Mouse (Mus musculus) CD8-positive naive resting alpha-beta T cell, adult 2 months (primary cell): ENCODE results near the gene Ldah.

Source experiments
- DNase-seq, 2 experiments: peaks; one replicate each; pipeline ENCODE4 v3.0.0; 2022; ENCODE audit warnings: low read depth in 2 of 2, low spot score in 2 of 2

Ldah gene

GRCm38 (mm10) chr12:8281225-8282017 lies 73.5 kb downstream of the Ldah start:
- DNase-seq = no peak

DNA sequence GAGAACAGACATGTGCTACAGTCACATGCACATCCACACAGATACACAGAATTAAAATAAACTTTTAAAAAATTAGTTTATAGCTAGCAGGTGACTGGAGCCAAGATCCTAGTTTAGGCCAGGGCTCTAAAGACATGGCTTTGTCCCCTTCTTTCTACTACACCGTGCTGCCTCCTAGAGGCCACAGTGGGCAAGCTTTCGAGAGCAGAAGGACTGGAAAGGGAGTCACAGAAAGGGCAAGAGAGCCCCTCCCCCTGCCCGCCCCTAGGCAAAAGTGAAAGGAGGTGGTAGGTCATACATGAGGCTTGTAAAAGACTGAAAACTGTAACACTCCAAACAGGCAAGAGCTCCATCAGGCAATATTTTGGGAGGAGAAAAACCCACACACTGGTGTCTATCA lies 80.1 kb downstream of the Ldah start:
- no peak for DNase-seq

DNA sequence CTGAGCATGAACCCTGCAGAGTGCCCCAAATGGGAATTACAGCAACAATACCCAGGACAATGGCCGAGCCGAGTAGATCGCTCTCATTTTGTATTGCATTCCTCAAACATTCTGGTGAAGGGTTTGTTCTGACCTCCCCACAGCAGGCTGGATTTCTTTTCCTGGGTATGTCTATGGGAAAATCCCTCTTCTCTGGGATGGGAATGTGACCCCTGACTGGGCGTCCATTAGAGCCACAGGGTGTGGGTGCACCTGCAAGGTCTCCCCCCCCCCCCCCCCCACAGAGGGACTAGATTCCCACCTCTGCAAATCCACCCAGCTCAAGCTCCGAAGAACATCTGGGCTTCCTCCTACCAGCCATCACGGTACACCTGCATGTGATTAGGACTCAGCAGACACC lies 81.2 kb downstream of the Ldah start:
- DNase-seq = no peak

GRCm38 (mm10) chr12:8289499-8289898 lies 81.6 kb downstream of the Ldah start:
- DNase-seq = no peak

DNA sequence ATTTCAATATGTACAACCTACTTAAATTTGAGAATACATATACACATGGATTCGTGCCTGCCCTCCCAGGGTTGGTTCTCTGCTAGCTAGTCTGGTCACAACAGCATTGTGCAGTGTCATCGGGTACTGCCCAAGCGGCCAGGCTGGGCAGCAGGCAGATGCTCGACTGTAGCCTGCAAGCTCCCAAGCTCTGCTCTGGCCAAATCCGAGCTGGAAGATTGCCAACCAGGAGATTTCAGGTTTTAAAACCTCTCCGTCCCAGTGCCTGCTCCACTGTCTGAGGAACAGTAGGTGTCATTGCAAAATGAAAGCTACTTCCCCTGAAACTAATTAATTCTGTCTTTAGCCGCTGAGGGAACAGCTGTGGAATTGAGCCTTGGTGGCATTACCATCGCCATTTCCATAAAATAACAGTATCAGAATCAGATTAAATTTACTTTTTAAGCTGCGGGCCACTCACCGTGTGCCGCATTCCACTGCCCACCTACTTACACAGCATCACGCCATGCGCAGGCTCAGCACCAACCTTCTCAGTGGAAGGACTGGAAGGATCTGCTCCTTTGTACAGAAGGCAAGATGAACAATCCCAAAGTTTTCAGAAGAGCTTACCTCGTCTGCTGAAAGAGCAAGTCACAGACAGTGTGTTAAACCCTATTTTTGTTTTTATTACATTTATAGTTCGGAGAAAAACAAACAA lies 83.4 kb downstream of the Ldah start:
- no peak for DNase-seq

DNA sequence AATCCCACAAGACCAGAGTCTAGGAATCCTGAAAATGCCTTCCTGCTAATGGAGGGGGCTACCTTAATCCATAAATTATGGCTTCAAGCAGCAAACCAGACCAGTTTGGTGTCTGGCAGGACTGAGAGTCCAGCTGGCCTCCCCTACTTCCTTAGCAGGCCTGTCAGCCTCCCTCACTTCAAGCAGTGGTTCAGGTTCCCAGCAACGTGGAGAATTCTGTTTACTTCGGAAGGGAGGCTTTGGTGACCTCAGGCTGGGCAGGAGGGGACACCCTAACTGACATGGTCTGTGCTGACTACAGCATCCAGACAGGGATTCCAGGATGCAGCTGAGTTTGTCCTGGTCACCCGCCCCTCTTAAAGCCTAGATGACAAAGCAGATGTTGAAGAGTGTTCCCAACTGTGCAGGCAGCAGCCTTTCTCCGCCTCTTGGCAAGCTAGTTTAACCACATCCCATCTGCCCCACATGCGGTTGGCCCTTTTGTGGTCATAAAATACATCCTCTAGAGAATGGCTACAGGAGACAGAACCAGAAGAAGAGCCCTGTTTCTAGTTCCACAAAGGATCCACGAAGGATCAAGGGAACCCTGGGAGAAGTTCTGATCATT lies 87.5 kb downstream of the Ldah start:
- DNase-seq = no peak

GRCm38 (mm10) chr12:8296154-8296553 lies 88.2 kb downstream of the Ldah start:
- DNase-seq = no peak

- DNase-seq = no peak
Measured at GRCm38 (mm10) chr12:8297586-8298214, 89.8 kb downstream of the Ldah start.

DNA sequence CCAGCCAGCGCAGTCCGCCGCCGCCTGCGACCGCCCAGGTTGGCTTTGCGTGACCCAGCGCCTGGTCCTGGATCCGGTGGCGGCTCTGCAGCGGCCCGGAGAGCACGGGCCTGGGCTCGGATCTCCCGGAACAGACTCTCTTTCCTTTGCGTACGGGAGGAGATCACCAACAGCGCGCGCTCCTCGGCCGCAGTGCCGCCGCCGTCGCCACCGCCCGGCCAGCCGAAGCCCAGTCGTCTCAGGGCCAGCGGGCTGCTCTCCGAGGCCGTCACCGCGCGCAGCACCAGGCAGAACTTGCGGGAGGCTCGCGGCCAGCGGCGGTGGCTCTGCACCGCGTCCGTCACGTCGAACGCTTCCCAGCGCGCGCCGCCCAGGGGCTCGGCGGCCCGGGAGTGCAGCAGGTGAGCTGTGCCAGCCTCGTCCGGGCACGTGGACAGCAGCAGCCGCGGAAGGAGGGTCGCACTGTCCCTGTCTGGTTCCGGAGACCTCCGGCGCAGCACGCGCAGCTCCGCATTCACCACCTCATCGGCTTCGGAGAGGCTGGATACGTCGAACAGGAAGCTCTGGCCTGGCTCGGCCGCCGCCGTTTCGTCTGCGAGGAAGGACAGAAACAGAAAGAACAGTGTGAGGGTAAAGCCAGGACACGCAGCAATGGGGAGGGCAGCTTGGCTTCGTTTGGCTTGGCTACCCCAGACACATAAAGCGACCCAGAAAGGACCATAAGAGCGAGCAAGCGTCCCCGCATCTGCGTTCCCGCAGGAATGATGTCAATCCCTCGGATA lies 90.6 kb downstream of the Ldah start:
- no peak for DNase-seq

DNA sequence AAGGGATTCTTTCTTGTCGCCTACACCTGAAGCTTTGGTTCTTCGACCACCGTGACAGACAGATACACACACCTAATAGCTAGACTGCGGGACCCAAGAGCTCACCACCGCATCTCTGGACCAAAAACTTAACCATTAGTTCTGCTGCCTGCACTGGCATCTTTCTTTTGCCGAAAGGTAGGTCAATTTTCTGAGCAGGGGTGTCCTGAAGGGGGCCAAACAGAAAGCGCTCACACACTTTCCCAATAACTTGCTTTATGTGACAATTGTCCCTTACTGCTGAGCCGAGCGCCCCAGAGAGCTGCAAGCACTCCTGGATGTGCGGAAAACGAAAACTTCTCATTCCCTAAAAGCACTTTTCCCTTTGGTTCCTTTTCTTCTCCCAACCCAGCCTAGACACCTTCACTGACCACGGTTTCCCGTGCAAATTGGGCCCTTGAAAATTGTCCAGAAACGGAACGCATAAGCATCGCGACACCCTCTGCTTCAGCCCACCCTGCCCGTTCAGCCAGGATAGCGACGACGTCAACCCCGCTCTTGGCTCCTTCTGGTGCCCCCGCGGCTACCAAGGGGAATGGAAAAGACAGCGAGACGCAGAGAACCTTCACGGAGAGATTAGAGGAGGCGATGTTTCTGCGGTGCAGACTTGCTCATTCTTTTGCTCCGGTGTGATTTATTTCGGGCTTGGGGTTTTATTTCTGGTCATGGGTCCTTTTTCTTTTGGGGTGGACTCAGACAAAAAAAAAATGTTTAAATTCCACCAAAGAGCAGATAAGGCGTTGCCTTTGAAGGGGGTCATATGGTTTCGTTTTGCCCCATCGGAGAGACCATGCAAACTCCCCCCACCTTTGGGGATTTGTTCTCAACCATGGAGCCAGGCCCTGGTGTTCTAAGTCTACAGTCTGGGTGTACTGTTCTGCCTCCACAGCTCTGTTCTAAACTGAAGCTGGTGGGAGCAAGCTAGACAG lies 91.5 kb downstream of the Ldah start:
- no peak for DNase-seq

DNA sequence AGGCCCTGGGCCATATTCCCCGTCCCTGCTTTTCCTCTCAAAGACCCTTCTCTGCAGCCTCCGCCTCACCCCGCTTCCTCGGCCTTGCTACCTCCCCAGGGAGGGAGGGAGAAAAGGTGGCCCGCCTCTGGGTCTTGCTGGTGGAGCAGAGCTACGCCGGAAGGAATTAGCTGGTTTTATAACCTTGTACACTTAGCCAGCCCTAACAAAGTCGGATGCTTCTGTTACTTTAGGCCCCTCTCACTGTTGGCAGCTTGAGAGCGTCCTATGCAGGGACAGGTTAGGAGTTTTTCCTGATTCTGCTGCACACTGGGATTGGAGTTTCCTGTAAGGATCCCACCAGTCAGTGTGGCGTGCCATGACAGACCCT lies 92.2 kb downstream of the Ldah start:
- no peak for DNase-seq

DNA sequence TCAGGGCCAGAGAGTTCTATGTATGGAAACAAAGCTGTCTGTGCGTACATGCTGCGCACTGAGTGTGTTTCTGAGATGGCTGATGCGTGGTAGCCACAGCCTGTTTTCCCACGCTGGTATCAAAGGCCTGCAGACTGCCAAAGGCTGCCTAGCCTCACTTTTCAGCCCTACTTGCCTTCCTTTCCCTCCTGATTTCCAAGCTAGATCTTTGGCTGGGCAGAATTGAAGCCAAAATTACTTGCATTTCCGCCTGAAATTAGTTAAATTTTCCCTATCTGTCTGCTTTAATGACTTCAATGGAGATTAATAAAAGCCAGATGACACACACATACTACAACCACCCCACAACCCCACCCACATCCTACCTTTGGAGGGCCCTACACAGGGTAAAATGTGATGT lies 92.6 kb downstream of the Ldah start:
- no peak for DNase-seq

- no peak for DNase-seq
Measured at GRCm38 (mm10) chr12:8301011-8301814, 93.3 kb downstream of the Ldah start.

DNA sequence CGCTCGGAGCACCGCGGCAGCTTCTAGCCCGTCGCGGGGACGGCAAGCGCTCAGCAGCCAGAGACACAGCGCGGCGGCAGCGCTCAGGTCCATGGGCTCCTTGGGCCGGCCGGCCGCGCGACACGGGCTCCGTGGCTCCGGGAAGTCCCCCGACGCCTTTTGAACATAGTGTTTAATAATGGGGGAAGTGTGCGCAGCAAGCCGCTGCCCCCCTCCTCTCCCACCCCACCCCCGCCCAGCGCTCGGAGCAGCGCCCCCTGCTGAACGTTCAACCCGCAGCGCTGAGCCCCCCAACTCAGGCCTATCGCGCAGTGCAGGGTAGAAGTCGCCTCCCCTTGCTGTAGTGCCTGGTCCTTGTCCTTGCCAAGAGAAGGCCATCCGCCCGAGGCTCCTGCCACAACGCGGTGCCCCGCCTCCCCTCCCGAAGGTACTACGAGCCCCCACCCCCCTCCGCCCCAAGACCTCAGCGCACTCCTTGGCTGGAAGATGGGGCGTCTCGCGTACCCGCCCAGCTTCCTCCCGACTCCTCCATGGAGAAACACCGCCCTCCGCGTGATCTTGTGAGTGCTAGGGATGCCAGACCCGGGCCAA lies 94.0 kb downstream of the Ldah start, which contains the start of gene Gdf7:
Gdf7 (minus strand) TSS at position 114 of the 591 bp plus-strand sequence.
- DNase-seq = no peak

- no peak for DNase-seq
Measured at GRCm38 (mm10) chr12:8305258-8305657, 97.4 kb downstream of the Ldah start.

GRCm38 (mm10) chr12:8306432-8306831 lies 98.5 kb downstream of the Ldah start:
- peak; percentile 28 to 43 for DNase-seq

- DNase-seq = peak; percentile 19 to 50
Measured at GRCm38 (mm10) chr12:8306910-8307309, 99.0 kb downstream of the Ldah start.

DNA sequence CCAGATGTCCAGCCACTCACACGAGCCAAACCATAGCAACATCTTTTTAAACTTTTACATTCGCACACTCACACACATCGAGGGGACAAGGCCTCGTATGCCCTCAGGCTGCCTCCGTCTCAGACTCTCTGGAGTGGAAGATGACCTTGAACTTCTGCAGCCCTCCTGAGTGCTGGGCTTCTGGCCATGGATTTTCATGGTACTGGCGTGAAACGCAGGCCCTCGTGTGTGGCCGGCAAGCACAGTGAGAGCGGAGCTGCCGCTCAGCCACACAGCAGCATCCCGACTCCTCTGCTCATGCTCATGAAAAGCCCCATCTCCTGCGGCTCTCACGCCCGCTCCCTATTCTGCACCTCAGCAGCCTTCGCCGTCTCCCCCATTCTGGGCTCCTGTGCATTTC lies 103.1 kb downstream of the Ldah start:
- no peak for DNase-seq

DNA sequence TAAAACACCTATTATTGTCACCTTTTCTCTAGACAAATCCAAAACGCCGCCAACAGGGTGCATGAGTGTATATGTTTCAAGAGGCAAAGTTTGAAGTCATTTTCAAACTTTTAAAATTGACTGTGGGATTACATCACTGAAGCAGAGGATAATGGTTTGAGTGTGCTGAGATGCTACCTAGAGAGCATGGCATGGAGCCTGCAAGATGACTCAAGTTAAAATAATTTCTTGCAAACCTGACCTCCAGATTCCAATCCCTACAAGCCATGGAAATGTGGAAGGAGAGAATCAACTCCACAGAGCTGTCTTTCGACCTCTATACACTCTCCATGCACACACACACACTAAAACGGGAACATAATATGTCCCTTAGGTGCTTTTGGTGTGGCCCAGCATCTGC lies 104.4 kb downstream of the Ldah start:
- DNase-seq = no peak
